Mouse (Mus musculus): ENCODE results near the gene Mlph. TPM values are rescaled to one million over a fixed set of nuclear protein-coding genes. Genes with fewer than 3 reads are reported as not detected.

Mlph gene
- polyA plus RNA-seq, 1 experiment = 0.44 TPM

DNA sequence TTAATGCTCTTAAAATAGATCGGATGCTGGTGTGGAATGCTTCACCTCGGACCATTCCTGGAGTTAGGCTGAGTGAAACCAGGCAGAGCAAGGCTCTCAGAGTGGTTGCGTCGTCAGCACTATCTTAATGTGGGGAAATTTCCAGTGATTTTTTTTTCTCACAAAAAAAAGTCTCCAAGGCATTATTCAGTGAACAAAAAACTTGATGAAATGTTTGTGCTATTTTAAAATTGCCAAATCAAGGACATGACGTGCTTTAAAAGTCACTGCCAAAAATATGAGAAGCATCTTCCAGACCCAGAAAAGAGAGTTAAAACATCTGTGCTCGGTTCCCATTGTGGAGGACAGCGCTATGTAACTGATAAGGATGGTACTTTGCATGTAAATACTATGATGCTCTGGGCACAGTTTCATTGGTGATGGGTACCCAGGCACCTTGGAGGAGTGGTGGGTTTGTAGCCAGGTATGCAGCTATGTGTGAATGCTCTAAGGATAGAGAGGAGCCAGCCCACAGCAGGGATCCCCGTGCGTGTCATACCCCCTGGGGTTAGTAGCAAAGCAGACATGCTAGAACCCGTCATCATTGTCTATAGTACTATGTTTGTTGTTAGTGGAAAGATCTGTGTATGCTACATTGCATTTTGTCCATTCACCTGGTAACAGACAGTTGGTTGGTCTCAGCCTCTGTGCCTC is 65.9 kb downstream of the Mlph start:
- Histone ChIP-seq H3K27ac (ENCODE audit: control insufficient read depth, insufficient read depth, low read depth, low read length) (no peak overlapping the region), H3K36me3 (ENCODE audit: control insufficient read depth, insufficient read depth, low read length) (no peaks in the 10 kb centered on the region), H3K4me3 (ENCODE audit: control insufficient read depth, low read depth, low read length) (no peak overlapping the region), H3K4me1 (ENCODE audit: control insufficient read depth, insufficient read depth, low read length) (no peaks in the 10 kb centered on the region), H3K27me3 (ENCODE audit: control insufficient read depth, insufficient read depth, low read length) (no peaks in the 10 kb centered on the region)
- TF ChIP-seq POLR2A (IDR thresholded peaks at IDR 0.05; ENCODE audit: control insufficient read depth, low read depth, low read length) = no peak
- no peak for TF ChIP-seq CTCF (IDR thresholded peaks at IDR 0.05; ENCODE audit: control insufficient read depth, insufficient read depth, insufficient replicate concordance, low read depth, low read length)

DNA sequence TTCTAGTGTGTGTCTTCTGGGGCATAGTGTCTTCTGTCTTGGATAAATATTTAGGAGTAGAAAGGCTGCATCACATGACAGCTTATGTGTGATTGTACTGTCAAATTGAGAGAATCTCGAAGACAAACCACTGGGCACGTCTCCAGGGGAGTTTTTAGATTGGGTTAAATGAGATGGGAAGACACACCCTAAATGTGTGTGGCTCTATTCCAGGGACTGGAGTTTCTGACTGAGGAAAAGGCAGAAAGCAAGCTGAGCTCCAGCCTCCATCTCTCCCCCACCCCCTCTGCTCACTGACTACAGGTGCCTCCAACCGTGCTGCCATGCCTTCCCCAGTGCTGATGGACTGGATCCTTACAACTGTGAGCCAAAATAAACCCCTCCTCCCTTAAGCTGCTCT is 66.5 kb downstream of the Mlph start:
- Histone ChIP-seq H3K27me3 (ENCODE audit: control insufficient read depth, insufficient read depth, low read length) (no peaks in the 10 kb centered on the region), H3K27ac (ENCODE audit: control insufficient read depth, insufficient read depth, low read depth, low read length) (no peak overlapping the region), H3K4me1 (ENCODE audit: control insufficient read depth, insufficient read depth, low read length) (no peaks in the 10 kb centered on the region), H3K4me3 (ENCODE audit: control insufficient read depth, low read depth, low read length) (peak overlapping the region; percentile 25), H3K36me3 (ENCODE audit: control insufficient read depth, insufficient read depth, low read length) (no peaks in the 10 kb centered on the region)
- TF ChIP-seq POLR2A (IDR thresholded peaks at IDR 0.05; ENCODE audit: control insufficient read depth, low read depth, low read length) = no peak
- TF ChIP-seq CTCF (IDR thresholded peaks at IDR 0.05; ENCODE audit: control insufficient read depth, insufficient read depth, insufficient replicate concordance, low read depth, low read length) = no peak

DNA sequence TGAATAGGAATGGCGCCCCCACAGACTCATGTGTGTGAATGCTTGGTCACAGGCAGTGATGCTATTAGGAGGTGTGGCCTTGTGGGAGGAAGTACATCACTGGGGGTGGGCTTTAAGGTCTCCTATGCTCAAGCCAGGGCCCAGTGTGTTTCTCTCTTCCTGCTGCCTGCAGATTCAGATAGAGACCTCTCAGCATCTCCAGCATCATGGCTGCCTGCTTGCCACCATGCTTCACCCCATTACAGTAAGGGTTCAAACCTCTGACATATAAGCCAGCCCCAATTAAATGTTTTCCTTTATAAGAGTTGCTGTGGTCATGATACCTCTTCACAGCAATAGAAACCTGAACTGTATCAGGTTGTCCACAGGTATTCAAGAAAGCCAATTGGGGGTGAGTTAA is 81.0 kb downstream of the Mlph start:
- no peak overlapping the region for H3K4me3 ChIP-seq (ENCODE audit: control insufficient read depth, low read depth, low read length)
- no peaks in the 10 kb centered on the region; the same call in 1 of the 2 replicates for H3K27me3 ChIP-seq (ENCODE audit: control insufficient read depth, insufficient read depth, low read length)
- no peak overlapping the region for H3K27ac ChIP-seq (ENCODE audit: control insufficient read depth, insufficient read depth, low read depth, low read length)
- H3K36me3 ChIP-seq (ENCODE audit: control insufficient read depth, insufficient read depth, low read length) = no peaks in the 10 kb centered on the region
- peaks cover 16% of the 10 kb centered on the region for H3K4me1 ChIP-seq (ENCODE audit: control insufficient read depth, insufficient read depth, low read length)
- TF ChIP-seq CTCF (IDR thresholded peaks at IDR 0.05; ENCODE audit: control insufficient read depth, insufficient read depth, insufficient replicate concordance, low read depth, low read length) (no peak), POLR2A (IDR thresholded peaks at IDR 0.05; ENCODE audit: control insufficient read depth, low read depth, low read length) (no peak)

DNA sequence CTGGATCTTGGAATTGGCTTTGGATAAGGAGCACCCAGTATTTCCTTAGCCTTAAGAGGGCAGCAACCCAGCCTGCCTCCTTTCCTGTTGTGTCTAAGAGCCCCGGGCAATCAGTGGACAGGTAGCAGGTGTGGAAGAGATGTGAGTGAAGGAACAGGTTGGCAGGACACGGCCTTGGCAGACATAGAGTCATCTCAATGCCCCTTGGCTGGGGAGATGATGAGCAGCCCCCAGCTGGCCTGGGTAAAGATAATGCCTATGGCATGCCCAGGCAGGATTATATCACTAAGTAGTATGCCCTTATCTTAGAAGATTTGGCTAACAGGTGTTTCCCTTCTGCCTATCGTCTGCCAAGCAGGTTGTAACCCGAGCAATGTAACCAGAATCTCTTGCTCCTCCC is 82.3 kb downstream of the Mlph start:
- H3K4me3 ChIP-seq (ENCODE audit: control insufficient read depth, low read depth, low read length) = no peak overlapping the region
- H3K27ac ChIP-seq (ENCODE audit: control insufficient read depth, insufficient read depth, low read depth, low read length) = no peak overlapping the region
- no peak for TF ChIP-seq CTCF (IDR thresholded peaks at IDR 0.05; ENCODE audit: control insufficient read depth, insufficient read depth, insufficient replicate concordance, low read depth, low read length)
- TF ChIP-seq POLR2A (IDR thresholded peaks at IDR 0.05; ENCODE audit: control insufficient read depth, low read depth, low read length) = no peak
- no peaks in the 10 kb centered on the region; the same call in 1 of the 2 replicates for H3K27me3 ChIP-seq (ENCODE audit: control insufficient read depth, insufficient read depth, low read length)
- peaks cover 16% of the 10 kb centered on the region for H3K4me1 ChIP-seq (ENCODE audit: control insufficient read depth, insufficient read depth, low read length)
- H3K36me3 ChIP-seq (ENCODE audit: control insufficient read depth, insufficient read depth, low read length) = no peaks in the 10 kb centered on the region

DNA sequence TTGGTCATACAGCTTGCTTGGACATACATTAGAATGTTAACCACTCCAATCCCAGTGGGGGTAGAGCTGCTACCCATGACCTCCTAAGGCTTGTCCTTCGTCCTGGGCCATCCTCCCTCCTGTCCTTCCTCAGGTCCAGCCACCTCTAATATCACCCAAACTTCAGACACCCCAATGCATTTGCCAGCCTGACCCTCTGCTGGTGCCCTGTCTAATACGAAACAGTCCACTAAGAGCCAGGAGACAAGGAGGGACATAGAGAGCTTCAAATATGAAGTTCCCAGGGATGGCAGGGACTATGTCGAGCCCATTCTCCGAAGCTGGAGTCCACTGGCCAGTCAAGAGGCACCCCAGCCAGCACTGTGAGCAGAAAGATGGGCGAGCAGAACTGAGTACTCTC is 82.8 kb downstream of the Mlph start:
- Histone ChIP-seq H3K27me3 (ENCODE audit: control insufficient read depth, insufficient read depth, low read length) (no peaks in the 10 kb centered on the region; the same call in 1 of the 2 replicates), H3K36me3 (ENCODE audit: control insufficient read depth, insufficient read depth, low read length) (no peaks in the 10 kb centered on the region), H3K4me3 (ENCODE audit: control insufficient read depth, low read depth, low read length) (no peak overlapping the region), H3K4me1 (ENCODE audit: control insufficient read depth, insufficient read depth, low read length) (peaks cover 16% of the 10 kb centered on the region), H3K27ac (ENCODE audit: control insufficient read depth, insufficient read depth, low read depth, low read length) (no peak overlapping the region)
- TF ChIP-seq POLR2A (IDR thresholded peaks at IDR 0.05; ENCODE audit: control insufficient read depth, low read depth, low read length) (no peak), CTCF (IDR thresholded peaks at IDR 0.05; ENCODE audit: control insufficient read depth, insufficient read depth, insufficient replicate concordance, low read depth, low read length) (no peak)

DNA sequence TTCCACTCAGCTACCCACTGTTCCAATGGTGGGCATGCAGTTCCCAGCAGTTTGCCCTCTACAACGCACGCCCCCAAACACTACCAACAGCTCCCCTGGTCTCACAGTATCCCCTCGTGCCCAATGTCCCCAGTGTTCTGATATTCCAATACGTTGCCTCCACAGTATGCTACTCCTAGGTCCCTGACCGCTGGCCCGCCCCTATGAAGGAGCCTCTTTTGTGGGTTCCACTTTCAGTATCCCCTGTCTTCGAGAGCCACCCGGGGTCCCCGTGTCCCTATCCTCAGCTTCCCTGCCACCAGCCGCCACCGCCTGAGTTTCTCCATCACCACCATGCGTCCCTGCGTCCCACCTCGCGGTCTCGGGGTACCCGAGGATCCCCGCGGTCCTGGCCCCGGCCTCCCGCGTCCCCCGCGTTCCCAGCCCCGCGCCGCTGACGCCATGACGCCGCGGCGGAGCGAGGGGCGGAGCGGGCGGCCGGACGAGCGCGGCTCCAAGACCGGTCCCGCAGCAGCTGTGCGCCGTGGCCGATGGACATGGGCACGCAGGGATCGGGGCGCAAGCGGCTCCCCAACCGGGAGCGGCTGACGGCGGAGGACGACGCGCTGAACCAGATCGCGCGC is 83.5 kb downstream of the Mlph start, which contains the start of gene Lrrfip1:
Gene Lrrfip1 (plus strand): TSS at position 470 of the 623 bp plus-strand sequence.
- no peak for TF ChIP-seq CTCF (IDR thresholded peaks at IDR 0.05; ENCODE audit: control insufficient read depth, insufficient read depth, insufficient replicate concordance, low read depth, low read length)
- TF ChIP-seq POLR2A (IDR thresholded peaks at IDR 0.05; ENCODE audit: control insufficient read depth, low read depth, low read length) = no peak
- no peaks in the 10 kb centered on the region; the same call in 1 of the 2 replicates for H3K27me3 ChIP-seq (ENCODE audit: control insufficient read depth, insufficient read depth, low read length)
- peak within 1 kb of the TSS; percentile 89 for H3K4me3 ChIP-seq (ENCODE audit: control insufficient read depth, low read depth, low read length)
- H3K4me1 ChIP-seq (ENCODE audit: control insufficient read depth, insufficient read depth, low read length) = peaks cover 16% of the 10 kb centered on the region
- H3K36me3 ChIP-seq (ENCODE audit: control insufficient read depth, insufficient read depth, low read length) = no peaks in the 10 kb centered on the region
- peak within 1 kb of the TSS; percentile 12; the same call in 1 of the 2 replicates for H3K27ac ChIP-seq (ENCODE audit: control insufficient read depth, insufficient read depth, low read depth, low read length)

DNA sequence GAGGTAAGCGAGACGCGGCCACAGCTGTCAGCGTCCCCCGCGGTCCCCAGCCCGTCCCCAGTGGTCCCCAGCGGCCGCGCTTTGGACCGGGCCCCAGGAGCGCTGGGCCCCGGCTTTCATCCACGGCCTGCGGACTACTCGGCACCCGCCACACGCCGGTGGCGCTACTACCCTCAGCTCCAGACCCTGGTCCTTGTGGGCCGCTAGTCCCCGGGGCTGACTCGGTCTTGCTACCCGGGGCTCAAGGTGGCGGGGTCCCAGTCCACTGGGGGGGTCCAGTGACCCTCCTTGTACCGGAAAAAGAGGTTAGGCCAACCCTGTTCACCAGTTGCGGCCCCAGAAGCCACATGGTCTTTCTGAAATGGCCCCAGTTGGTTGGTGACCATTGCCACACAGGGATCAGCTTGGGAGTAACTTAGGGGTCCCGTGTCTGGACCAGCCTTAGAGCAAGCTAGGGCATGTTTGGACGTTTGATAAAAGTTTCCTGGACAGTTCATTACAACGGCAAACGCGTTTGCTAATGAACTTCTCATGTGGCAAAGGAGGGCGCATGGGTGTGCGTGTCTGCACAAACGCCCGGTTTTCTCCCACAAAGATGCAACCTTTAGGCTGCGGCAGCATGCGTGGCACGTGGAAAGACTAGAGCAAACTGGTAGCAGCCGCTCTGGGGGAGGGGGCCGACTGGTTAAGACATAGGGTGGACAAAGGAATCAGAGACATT is 84.2 kb downstream of the Mlph start:
- Histone ChIP-seq H3K4me1 (ENCODE audit: control insufficient read depth, insufficient read depth, low read length) (peaks cover 16% of the 10 kb centered on the region), H3K27me3 (ENCODE audit: control insufficient read depth, insufficient read depth, low read length) (no peaks in the 10 kb centered on the region; the same call in 1 of the 2 replicates), H3K27ac (ENCODE audit: control insufficient read depth, insufficient read depth, low read depth, low read length) (no peak overlapping the region), H3K36me3 (ENCODE audit: control insufficient read depth, insufficient read depth, low read length) (no peaks in the 10 kb centered on the region), H3K4me3 (ENCODE audit: control insufficient read depth, low read depth, low read length) (peak overlapping the region; percentile 89)
- TF ChIP-seq POLR2A (IDR thresholded peaks at IDR 0.05; ENCODE audit: control insufficient read depth, low read depth, low read length) (no peak), CTCF (IDR thresholded peaks at IDR 0.05; ENCODE audit: control insufficient read depth, insufficient read depth, insufficient replicate concordance, low read depth, low read length) (no peak)

Data from testis, adult 2 months (tissue).